Mouse (Mus musculus) cerebellum, postnatal 25 days (tissue): ENCODE data around the gene Tob2.

ENCODE experiments used
- DNase-seq, 2 experiments: peaks; one replicate each; pipeline ENCODE4 v3.0.0; 2021; ENCODE audit warnings: mixed read lengths in 2 of 2

Gene Tob2

GRCm38 (mm10) chr15:81836966-81837920 is 21.4 kb downstream of the Tob2 start:
- DNase-seq = peak in 1 of 2 experiments; percentile 53

GRCm38 (mm10) chr15:81836124-81836821 is 22.3 kb downstream of the Tob2 start:
- peak; percentile 87 for DNase-seq

DNA sequence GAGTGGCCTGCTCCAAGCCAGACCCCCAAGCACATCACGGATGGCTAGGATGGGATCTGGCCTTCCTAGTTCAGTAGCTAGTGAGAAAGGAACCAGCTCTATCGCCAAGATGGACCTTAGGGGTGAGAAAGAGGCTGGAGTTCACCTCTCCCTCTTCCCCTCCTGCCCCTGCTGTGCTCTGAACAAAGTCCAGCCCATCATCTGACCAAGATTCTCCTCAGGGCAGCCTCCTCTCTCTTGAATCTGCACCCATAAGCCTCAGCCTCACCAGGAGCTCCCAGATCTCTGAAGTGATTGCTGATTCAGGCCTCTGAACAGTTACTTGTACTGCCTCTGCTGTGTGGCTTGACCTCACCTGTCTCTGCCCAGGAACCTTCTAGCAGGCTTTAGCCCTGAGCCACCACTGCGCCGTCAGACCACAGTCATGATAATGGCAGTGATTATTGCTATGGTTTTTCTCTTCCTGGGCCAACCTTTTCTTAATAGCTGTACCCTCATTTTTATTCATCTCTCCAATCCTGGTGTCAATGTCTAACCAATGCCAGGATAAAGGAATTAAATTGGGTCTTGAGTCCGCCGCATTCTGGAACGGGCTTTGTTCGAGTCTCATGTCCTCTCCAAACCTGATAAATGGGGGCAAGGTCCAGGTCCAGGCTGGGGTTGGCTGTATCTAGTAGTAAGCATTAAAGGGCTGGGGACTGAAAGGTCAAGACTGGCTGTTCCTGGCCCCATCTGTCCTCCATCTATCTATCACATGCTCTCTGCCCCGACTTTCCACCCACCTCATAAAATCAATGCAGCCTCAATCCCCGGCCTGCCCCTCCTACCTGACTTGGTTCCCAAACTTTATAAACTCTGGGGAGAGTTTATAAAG is 23.4 kb downstream of the Tob2 start:
- DNase-seq = no peak

- peak; percentile 67 to 68 for DNase-seq
These were observed 24.3 kb downstream of the Tob2 start for GRCm38 (mm10) chr15:81834171-81834841.

GRCm38 (mm10) chr15:81833481-81833880 is 25.1 kb downstream of the Tob2 start:
- no peak for DNase-seq

DNA sequence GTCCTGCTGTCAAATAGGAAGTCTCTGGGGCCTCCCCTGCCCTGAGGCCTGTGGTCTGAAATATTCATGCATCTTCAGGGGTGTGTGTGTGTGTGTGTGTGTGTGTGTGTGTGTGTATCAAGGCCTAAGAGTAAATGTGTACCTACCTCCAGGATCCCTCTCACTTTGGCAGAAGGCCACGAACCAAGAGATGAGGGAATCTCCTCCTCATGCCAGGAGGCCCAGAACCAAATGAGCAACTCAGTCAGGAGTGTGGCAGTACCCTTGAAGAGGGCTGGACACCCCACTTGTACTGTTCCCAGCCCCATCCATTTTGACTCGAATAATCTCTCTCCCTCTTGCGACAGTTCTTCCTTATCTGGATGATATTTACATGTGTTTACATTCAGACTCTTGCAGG is 26.4 kb downstream of the Tob2 start:
- no peak for DNase-seq

DNA sequence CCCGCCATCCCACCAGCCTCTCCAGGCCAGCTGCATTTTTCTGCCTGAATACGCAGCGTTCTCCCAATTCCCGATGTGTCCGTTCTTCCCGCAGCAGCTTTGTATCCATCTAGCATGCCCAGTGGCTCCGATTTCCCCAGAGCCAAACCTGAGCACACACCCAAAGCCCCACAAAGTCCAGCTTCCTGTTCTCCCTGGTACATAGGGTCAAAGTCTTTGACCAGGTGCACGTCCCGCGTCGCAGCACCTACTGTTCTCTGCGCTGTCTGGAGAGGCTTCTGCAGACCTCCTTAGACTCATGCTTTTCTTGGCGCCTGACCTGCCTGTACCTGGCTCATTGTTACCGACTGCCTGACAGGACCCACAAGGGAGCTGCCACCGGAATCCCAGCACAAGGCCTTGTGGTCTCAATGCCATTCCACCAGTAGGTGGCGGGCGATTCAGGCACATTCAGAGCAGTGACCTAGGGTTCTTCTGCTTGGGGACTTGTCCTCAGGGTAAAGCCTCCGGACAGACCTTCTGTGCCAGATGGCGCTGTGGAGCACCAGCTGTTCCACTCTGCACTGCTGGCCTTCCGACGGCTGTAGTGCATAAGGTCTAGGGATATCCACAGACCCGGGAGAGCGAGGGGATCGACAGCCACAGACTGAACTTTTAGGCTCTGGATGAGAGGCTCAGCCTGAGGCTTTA is 27.3 kb downstream of the Tob2 start:
- peak; percentile 91 to 96 for DNase-seq

GRCm38 (mm10) chr15:81830530-81830929 is 28.1 kb downstream of the Tob2 start:
- DNase-seq = no peak

- DNase-seq = no peak
These were observed 29.4 kb downstream of the Tob2 start for GRCm38 (mm10) chr15:81829208-81829580.

GRCm38 (mm10) chr15:81828426-81829207 is 30.0 kb downstream of the Tob2 start:
- peak in 1 of 2 experiments; percentile 16 for DNase-seq

DNA sequence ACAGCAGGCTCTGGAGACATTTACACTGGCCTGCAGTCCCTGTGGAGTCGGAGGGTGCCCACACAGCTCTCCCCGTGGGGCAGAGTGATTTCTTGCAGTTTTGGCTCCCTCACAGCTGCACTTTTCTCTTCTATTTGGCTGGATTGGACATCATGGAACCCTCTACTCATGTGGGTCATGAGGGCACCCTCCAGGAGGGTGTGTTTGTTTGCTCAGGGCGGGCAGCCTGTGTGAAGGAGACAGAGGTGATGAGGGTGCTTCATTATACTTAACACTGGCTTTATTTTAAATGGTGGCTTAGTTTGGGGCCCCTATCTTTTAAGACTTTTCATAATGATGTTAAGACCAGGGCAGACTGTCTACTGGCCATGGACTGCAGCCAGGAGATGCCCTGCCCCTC is 33.8 kb downstream of the Tob2 start:
- DNase-seq = no peak

DNA sequence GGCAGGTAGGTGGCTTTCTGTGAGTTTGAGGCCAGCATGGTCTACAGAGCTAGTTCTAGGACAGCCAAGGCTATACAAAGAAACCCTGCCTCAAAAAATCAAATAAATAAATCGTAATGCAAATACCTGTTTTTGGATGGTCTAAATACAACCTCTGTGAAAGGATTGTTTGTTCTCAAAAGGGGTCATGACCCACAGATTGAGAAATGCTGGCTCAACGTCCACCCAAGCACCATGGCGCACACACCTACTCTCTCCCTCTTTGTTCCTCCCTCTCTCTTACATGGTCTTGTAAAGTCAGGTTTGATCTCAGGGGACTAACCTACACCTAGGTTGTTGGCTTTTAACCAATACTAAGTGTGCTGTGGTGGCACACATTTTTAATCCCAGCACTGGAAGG is 36.0 kb downstream of the Tob2 start:
- no peak for DNase-seq

- DNase-seq = no peak
These were observed 40.2 kb downstream of the Tob2 start for GRCm38 (mm10) chr15:81818404-81818803.

GRCm38 (mm10) chr15:81814716-81815370 is 43.8 kb downstream of the Tob2 start:
- DNase-seq = peak; percentile 62 to 71

DNA sequence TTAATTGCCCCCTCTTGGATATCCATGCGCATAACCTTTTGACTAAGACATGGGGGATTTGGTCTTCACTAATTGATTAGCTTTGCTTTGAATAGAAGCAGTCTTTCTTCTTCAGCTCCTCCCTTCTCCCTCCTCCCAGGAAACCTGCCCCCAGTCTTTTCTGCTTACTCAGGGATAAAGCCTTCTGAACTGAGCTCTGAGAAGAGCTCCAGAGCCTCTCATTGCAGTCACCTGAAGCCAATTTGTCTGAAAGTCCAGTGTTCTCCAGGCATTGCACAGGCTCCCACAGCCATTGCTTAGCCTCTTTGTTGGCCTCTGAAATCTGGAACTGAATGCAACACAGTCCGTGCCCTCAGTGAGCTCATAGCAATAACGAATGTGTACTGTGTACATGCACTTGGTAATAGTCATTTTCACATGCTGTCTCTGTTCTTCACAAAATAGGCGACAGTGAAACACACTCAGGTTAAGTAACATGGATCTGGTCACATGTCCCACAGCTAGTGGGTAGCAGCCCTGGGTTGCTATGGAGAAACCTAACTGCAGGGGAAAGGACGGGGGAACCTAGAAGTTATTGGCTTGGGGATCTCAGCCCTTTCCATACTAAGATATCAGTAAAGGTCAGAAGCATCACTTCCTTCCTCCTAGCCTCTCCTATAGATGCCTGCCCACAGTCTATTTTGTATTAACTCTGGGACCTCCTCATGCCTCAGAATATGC is 44.5 kb downstream of the Tob2 start:
- no peak for DNase-seq

GRCm38 (mm10) chr15:81812696-81813631 is 45.6 kb downstream of the Tob2 start:
- no peak for DNase-seq

- DNase-seq = no peak
These were observed 46.3 kb downstream of the Tob2 start for GRCm38 (mm10) chr15:81812287-81812686.

DNA sequence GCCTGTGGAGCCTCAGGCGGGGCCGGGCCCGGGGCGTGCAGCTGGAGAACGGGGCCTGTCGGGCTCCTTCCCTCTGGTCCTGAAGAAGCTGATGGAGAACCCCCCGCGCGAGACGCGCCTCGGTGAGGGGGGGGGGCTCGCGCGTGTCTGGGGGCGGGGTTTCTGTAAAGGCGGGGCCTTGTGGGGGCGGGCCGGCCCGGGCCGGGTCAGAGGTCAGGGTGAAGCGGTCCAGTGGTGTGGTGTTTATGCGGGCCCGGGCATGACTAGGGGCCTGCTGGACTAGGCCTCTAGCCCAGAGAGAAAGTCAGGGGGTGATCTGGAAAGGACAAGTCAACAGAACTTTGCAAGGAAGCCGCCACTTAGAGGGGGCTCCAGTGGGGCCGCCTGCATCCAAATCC is 47.0 kb downstream of the Tob2 start:
- DNase-seq = no peak
